Mouse (Mus musculus): ENCODE measurements around the gene Dchs1. TPM values are rescaled to one million over a fixed set of nuclear protein-coding genes. Genes with fewer than 3 reads are reported as not detected.

Dchs1 gene
- total RNA-seq, 2 experiments from 2014 or later = 6.7 to 7.8 TPM

DNA sequence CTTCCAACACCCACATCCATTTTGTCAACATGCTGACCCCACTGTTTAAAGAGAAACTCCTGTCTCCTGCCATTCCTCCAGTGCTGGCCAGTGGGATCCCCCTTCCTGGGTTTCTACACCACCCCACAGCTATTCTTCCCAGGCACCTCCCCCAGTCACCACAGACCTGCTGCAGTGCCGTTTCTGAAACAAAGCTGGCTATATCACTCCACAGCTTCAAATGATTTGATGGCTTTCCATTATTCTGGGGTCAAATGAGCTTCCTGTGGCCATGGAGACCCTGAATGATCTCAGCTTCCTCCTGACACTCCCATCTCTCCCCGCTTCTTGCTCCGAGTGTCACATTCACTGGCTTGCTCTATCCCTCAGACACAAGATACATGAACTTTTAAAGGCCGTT lies 2.9 kb downstream of the Dchs1 start:
- no peak for DNase-seq (ENCODE audit: low spot score in 2 of 2)

DNA sequence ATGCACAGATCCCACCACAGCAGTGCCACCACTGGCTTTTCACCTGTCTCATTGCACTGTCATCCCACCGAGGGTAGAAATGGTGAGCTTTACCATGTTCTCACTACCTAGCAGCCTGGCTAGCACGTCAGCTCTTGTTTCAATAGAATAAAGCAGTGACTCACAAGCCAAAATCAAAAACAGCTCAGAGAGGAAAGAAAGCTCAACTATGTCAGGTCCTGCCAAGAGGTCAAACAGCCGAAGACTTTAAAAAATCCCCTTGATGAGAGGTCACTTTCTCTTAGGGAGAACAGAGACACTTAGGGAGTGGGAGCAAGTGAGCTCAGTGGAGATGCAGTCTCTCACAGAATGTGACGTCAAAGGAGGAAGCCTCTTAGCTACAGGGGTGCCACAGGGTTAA lies 3.6 kb downstream of the Dchs1 start:
- DNase-seq (ENCODE audit: low spot score in 2 of 2) = no peak

DNA sequence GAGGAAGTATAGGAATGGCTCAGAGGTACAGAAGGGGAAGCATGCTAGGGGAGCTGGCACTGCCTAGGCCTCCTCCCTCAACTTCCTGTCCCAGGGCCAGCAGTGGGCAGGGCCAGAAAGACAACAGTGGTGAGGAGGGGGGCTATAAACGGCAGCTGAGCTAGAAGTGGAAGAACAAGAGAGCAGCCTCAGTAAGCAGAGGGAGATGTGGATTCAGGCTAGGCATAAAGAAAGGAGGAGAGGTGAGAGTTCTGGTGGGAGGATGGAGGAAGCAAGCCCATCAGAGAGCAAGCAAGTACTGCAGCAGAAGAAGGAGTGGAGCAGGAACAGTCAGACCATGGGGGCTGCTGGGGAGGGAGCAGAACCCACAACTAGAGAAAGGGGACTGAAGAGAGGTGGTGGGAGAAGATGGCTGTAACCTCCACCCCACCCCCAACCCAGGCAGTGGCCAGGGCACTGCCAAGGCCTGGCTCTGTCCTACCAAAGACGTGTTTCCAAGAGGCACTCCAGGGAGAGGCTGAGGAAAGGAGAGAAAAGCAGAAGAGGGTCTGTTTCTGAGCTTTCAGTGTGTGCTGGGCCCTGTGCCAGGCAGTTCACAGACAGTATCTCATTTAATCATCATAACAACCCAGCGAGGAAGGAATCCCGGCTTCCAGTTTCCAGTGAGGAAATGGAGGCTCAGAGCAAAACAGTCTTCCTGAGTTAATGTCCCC lies 8.7 kb downstream of the Dchs1 start:
- DNase-seq (ENCODE audit: low spot score in 2 of 2) = no peak

DNA sequence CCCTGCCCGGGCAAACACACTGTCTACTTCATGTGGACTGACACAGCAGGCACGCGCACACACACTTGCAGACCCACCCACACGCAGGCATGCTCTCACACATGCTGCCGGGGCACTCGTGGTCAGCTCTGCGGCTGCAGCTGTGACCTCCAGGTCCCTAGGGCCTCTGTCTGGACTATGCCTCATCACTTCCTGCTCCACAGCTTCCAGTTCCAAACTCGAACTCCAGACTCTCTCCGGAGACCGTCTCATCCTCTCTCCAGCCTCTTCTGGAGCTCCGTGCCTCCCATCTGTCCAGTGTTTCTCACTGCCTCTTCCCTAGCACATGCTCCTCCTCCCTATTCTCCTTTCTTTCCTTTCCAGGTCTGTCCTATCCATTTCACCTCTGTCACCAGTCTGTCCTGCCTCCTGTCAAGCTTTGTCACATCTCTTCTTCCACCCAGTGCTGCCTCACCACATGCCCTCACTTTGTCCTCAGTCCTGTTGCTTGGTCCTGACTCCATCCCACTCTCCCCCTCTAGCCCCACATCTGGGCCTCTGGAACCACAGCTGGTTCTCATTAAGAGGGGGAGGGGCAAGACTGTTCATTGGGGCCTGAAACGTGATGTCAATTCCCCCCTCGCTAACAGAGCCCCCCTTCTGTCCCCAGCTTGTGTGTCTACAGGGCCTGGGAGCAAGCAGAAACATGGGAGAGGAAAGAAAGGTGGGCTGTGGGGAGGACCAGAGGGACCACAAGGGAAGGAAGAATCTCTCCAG lies 9.5 kb downstream of the Dchs1 start:
- DNase-seq (ENCODE audit: low spot score in 2 of 2) = no peak

DNA sequence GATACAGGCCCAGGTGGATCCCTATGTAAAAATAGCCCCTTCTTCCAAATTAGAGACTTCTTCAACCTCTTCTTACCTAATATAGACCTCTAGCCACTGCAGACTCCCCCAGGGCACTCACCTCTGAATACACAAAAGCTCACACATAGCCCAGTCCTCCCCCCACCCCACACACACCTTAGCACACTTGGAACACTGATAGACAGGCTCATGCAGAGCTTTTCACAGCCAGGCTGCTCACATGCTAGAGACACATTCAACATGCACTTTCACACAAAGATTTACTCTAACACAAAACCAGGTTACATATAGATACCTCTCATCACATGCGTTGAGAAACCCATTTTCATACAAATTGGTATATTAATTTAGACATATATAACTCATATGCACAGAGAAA lies 10.1 kb downstream of the Dchs1 start:
- no peak for DNase-seq (ENCODE audit: low spot score in 2 of 2)

DNA sequence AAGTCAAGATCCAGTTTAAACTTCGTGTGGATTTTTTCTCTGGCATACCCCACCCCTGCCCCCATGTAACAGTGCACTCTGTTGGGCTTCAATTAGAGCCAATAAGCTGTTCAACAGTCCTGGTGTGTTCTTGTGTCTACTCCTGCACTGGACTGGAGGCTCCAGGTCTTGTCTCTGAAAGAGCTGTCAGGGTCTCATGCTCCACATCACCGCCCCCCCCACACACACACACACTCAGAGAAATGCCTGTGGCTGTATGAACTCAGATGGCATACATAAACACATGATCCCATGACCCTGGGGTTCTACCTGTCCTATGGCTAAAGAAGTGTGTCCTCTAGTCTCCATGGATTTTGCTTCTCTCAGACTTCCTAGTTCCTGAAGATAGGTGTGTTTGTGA lies 11.4 kb downstream of the Dchs1 start:
- DNase-seq (ENCODE audit: low spot score in 2 of 2) = no peak

DNA sequence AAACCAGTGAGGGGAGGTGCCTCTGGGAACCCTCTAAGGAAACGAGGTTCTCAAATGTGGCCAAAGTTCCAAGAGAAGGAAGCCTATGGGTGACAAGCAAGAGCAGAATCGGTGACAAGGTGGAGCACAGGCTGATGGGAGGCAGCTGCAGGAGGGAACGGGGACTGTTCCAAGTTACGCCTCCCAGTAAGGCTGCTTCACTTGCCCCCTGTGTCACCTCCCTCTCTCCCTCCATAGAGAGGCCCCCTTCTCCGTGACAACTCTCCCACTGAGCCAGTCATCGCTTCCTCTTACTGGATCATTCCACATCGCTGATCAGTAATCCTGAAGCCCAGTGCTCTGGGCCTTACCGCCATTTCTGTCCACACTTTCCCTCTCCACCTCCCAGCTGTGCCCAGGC lies 12.8 kb downstream of the Dchs1 start:
- DNase-seq (ENCODE audit: low spot score in 2 of 2) = no peak

DNA sequence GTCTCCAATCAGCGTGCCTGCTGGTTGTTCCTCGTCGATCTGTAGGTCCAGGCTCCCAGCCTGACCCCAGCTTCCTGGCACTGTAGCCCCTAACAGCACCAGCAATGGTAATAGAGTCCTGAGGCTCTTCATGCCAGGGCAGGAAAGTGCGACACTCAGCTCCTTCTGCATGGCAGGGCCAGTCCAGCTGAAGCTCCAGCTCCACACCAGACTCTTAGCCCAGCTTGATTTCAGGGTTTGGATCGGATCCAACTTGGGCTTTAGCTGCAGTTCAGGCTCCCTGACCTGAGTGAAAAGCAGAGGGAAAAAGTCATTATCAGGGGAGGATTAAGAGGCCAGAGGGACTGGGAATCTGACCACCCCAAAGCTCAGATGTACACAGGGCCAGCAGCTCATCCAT lies 14.4 kb downstream of the Dchs1 start:
- no peak for DNase-seq (ENCODE audit: low spot score in 2 of 2)

DNA sequence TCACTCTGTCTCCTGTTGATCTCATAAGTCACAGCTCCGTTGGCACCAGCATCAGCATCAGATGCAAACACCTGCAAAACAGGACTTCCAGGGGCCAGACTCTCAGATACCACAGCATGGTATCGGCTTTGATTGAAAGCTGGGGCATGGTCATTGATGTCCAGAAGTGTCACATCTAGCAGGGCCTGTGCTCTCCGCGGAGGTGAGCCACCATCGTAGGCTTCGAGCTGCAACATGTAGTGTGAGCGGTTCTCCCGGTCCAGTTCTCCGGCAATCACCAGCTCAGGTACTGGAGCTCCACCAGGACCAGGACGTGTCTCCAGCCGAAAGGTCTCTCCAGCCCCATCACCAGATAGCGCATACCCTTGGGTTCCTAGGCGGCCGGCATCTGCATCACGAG lies 15.1 kb downstream of the Dchs1 start:
- no peak for DNase-seq (ENCODE audit: low spot score in 2 of 2)

DNA sequence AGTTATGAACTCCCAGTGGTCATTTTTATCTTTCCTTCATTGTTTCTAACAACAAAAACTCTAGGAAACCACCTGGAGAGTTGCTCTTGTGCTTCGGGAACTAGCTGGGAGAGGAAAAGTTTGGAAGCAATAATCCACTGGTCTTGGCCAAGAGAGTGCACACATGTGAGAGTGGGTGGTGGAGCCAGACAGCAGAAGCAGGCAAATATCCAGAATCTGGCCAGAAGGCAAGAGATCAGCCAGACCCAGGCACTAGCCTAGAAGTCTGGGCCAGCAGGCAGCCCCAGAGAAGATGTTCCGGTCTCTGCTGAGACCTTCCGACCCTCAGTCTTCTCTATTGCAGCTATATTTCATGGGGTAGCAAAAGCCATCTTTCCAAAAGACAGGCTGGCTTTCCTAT lies 17.5 kb downstream of the Dchs1 start:
- DNase-seq (ENCODE audit: low spot score in 2 of 2) = no peak

DNA sequence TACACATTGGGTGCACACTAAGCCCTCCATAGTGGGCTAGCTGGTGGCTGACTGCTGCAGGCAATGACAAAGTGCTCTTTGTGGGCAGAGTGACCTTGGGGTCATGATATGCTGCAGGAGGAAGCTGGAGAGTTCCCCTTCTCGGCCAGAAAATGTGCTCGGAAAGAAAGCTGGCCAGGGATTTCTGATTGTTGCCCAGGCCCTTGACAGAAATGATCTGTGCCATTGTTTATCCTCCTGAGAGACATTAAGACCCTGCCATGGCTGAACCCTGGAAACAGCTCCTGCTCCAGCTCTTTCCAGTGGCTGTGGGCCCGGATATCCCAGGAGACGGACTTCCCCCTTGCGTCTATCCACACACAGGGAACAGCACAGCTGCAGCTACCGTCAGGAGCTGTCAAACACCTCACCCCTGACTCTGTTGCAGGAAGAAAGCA lies 19.7 kb downstream of the Dchs1 start:
- DNase-seq (ENCODE audit: low spot score in 2 of 2) = no peak

DNA sequence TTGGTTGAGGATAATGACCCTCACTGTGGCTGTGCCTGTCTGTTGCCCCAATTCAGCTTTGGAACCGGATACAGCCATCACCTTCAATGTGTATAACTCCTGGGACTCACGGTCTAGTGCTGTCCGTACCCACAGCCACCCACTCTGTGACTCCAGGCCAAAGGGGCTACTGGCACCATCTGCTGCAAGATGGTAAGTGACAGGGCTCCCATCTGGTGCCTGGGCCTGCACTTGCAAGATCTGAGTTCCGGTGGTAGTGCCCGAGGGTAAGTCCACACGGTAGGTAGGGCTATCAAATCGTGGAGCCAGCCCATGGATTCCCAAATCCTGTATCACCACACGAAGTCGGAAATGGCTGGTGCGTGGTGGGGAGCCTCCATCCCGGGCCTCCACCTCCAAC lies 23.1 kb downstream of the Dchs1 start:
- DNase-seq (ENCODE audit: low spot score in 2 of 2) = no peak

DNA sequence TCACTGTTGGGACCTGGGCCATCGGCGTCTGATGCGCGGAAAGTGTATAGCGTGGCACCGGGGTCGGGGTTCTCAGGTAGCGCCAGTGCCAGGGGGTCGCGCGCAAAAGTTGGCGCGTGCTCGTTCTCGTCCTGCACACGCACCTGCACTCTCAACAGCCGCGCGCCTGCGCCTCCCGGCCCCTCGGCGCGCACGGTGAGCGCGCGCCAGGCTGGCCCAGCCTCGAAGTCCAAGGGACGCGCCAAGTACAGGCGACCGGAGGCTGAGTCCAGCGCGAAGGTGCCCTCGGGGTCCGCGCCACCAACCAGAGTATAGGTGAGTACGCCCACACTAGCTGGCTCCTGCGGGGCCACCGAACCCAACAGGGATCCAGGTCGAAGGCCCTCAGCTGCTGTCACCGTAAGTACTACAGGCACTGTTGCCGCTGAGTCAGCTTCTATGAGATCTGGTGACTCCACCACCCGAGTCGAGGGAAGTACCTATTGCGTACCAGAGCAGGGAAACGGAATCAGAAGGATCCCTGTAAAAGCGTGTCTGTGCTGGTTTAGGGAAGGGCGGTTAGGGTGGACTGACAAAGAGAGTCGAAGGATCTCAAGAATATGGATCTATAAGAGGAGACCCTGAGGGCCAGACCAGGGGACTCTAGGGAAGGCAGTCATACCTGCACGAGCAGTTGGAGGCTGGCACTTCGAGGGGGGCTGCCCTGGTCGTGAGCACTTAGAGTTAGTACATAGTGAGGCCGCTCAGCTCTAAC lies 24.8 kb downstream of the Dchs1 start:
- no peak for DNase-seq (ENCODE audit: low spot score in 2 of 2)

DNA sequence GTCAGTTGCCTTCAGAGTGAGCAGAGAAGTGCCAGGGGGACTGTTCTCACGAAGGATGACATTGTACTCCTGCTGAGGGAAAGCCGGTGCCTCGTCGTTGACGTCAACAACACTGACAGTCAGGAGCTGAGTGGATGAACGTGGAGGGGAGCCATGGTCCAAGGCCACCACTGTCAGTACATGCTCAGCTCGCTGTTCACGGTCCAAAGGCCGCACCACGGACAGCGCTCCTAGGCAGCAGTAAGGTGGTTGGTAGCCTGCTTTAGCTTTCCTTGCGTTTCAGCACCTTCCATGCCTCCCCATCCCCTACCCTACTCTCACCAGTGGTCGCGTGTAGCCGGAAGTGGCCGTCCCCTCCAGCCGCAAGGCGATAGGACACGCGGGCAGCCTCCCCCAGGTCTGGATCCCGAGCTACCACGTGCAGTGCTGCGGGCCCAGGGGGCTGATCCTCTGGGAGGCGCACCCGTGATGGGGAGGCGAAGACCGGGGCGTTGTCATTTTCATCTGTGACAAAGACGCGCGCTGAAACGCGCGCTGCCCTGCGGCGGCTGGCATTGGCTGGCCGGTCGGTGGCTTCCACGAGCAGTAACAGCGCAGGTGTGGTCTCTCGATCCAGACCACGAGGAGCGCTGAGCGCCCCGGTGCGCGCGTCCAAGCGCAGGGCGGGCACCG lies 25.5 kb downstream of the Dchs1 start:
- DNase-seq (ENCODE audit: low spot score in 2 of 2) = no peak

DNA sequence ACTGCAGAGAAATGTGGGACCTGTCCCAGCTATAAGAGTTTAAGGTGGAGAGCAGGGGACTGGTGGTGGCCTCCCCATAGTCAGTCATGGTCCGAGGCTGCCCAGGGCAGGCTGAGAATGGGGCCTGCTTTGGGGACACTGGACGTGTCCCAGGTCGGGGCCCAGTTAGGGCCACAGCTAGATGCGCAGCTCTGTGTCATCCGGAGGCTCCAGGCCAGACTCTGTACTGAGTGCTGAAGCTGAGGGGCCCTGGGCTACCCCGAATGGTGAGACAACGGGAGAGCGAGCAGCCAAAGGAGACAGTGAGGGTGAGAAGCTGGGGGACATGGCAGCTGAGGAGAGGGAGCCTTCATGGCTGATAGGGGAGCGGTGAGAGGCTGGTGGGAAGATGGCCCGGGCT lies 34.2 kb downstream of the Dchs1 start:
- DNase-seq (ENCODE audit: low spot score in 2 of 2) = no peak

DNA sequence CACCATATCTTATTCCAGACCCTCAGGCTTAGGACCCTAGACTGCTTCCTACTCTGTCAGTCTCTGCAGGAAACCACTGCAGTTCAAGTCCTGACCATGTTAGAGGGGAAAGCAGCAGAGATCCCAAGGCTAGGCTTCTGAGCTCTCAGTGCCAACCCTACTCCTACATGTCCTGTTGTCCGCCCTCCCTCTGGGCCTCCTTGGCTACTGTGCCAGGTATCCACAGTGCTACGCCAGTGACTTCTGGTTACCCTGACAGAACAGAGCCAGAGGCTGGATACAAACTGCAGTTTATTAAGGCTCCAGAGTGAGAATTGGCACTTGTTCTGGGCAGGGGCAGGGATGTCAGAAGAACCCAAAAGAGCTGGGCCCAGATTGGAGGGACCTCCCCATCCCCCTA lies 34.7 kb downstream of the Dchs1 start:
- DNase-seq (ENCODE audit: low spot score in 2 of 2) = no peak

DNA sequence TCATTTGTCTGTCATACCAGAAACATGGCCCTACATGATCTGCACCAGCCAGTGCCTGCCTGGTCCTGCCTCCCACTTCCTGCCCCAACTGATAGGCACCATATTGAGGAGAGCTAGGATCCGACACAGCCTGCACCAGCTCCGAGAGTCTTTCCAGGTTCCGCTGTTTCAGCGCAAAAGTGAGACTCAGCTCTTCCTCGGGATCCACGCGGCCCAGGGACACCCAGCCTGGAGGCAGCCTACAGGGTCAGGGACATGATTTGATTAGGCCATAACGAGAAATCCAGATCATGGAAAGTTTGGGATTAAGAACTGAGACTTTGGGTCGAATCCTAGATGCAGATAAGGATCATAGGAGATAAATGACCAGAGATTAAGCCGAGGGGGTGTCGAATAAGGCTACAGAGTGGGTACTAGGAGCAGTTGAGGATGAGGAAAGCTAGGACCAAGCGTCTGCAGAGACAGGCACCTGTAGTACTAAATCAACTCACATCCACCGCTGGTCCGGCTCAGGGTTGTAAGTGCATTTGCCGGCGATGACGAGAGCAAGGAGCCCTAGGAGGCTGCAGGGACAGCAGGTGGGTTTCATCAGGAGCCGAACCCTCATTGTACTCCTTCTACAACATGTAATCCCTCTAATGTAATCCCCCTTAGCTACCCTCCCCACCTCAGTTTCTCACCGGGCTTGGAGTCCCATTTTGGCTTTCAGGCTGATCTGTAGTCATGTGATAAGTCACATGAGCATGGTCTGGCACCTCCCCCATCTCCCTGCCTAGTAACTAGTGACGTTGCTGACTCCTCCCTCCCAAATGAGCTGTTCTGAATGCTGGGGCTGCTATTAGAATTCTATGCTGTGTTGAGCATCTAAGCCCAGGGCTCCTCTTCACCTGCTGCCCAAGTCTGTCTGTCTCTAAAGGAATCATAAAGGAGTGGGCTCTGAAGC lies 35.7 kb downstream of the Dchs1 start, which contains the start of gene Tpp1:
Gene Tpp1, minus strand, starts transcription at position 745 of the 943 bp plus-strand sequence.
- peak; percentile 93 for DNase-seq (ENCODE audit: low spot score in 2 of 2)

DNA sequence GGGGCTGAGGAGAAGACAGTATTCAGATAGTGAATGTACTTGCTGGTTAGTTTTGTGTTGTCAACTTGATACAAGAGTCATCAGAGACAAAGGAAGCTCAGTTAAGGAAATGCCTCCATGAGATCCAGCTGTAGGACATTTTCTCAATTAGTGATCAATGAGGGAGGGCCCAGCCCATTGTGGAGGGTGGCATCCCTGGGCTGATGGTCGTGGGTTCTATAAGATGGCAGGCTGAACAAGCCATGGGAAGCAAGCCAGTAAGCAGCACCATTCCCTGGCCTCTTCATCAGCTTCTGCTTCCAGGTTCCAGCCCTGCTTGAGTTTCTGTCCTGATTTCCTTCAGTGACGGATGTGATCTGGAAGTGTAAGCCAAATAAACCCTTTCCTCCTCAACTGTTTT lies 39.7 kb downstream of the Dchs1 start:
- DNase-seq (ENCODE audit: low spot score in 2 of 2) = no peak

DNA sequence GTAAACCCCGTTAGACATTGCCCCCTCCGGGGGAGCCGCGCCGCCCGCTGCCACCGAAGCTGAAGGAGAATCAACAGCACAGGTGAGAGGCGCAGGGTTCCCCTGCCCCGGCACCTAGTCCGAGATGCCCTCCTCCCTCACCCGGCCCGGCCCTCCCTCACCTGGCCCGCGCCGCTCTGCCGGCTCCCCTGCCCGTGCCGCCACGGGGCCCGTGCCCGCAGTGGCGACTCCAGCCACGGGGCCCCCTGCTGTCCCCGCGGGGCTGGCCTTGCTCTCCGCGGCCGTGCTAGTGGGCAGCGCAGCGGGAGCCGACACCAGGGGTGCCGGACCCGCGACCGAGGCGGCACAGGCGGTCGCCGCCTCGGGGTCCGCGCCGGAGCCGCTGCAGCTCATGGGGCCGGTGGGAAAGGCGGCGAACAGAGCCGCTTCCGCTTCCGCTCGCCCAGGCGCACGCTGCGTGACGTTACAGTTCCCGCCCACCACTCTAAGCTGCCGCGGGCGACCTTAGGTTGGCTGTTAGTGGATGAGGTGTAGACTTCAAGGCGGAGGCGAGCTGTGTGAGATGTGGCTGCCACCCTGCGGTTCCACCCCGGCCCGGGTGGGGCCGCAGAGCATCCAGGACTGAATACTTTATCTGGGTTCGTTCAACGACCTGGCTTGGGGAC lies 43.4 kb downstream of the Dchs1 start, which contains the start of gene Taf10:
Gene Taf10, minus strand, starts transcription at position 436 of the 665 bp plus-strand sequence.
- peak; percentile 85 to 92 for DNase-seq (ENCODE audit: low spot score in 2 of 2)
